Mouse (Mus musculus): ENCODE measurements around the gene Hus1.

Hus1 gene

DNA sequence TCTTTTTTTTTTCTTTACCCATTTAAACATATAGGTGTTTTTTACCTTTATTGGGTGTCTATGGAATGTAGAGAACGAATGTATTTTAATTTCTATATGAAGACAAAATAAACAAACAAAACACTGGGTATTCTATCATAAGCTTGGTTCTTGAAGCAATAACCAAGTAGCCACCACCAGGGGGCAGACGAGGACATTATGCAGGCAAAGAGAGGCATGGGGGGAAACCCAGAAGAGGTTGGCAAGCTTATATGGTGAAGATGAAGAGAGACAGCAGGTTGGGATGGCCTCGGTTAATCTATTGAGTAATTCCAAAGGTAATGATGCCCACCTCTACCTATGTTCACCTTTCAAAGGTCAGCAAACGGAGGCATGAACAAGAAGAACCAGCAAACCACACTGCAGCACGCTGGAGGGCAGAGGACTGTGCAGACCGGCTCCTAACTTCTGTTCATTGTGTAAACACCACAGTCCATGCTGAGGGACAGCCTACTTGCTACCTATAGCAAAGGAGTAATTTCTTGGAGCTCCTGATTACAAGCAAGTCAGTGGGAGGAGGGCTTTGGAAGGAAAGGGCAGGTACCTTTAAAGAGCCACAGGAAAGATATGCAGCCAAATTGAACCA lies 27.6 kb downstream of the Hus1 start:
- DNase-seq (ENCODE audit: low read depth, low spot score): peak; percentile 88

DNA sequence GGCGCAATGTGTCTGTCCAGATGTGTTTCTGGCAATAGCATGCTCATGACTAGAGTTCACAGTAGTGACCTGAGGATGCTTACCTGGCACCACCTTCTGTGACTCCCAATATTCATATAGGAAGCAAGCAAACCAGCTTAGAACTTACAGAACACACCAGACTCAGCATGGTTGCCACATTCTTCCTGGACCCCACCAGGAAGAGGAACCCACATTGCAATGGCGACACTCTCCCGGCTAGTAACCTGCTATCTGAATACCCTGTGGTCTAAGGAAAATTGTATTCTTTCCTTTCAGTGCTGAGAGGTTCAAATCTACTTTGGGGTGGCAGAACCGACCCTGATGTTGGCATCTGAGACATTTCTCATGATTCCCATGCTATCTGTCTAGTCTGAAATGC lies 32.8 kb downstream of the Hus1 start:
- DNase-seq (ENCODE audit: low read depth, low spot score): no peak

DNA sequence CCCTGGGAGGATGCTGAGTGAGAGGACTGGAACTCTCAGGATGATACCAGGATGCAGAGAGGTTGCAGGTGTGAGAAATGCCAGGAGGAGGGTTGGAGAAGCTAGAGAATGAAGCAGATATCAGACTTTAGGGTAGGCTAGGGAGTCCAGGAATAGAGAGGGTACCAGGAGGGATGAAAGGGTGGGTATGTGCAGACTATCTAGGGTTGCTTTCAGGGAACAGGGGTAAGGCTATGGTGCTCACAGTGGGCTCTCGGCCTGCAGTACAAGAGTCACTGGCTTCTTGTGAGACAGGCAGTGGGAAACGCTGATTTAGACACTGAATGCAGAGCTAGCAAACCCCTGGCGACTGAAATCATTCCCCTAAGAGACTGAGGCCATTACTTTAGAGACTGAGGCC lies 37.8 kb downstream of the Hus1 start, which contains the start of gene Pkd1l1:
Gene Pkd1l1, minus strand, starts transcription at position 101 of the 400 bp plus-strand sequence.
- DNase-seq (ENCODE audit: low read depth, low spot score): no peak

DNA sequence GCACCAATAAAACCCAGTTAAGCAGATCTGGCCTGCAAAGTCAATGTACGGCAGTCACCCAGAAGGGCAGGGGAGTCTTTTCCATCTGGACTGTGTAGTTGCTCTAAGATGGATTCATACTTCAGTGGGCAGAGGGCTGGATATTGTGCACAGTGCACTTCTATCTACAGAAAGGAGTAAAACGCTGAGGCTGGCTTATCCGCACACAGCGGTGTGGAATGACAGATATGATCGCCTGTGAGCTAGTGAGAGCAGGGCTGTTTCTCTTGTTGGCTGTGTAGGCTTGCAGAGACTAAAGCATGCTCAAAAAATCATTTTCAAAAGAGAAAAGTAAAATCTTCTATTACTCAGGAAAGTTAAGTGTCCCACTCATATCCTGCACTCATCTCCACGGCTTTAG lies 38.9 kb downstream of the Hus1 start:
- no peak for DNase-seq (ENCODE audit: low read depth, low spot score)

DNA sequence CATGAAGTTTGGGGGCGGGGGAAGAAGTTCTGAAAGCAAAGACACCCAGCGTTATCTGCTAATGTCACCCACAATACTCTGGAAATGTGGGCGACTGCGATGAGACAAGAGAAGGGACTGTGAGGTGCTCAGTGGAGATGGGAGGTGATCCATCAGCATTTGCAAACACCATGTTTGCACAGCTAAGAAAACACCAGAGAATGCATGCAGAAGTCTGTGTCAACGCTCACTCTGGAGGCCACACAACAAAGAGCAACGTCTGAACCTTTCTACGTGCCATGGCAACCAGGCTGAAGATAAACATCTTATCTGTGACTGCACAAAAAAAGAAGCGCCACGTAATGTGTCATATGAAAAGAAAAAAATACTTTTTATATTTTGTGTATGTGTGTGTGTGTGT lies 40.5 kb downstream of the Hus1 start:
- peak; percentile 4 for DNase-seq (ENCODE audit: low read depth, low spot score)

DNA sequence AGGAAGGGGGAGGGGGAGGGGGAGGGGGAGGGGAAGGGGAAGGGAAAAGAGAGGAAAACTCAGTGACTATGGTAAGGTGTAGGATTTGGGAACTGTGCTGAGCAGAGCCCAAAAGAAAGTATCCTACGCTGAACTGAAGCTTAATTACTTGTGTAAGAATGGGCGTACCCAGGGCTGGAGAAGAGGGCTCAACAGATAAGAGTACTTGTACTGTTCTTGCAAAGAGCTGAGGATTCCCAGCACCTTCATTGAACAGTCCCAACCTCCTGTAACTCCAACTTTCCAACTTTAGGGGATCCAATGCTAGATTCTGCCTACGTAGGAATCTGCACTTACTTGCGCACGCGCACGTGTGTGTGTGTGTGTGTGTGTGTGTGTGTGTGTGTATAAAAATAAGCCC lies 42.9 kb downstream of the Hus1 start:
- DNase-seq (ENCODE audit: low read depth, low spot score): no peak

DNA sequence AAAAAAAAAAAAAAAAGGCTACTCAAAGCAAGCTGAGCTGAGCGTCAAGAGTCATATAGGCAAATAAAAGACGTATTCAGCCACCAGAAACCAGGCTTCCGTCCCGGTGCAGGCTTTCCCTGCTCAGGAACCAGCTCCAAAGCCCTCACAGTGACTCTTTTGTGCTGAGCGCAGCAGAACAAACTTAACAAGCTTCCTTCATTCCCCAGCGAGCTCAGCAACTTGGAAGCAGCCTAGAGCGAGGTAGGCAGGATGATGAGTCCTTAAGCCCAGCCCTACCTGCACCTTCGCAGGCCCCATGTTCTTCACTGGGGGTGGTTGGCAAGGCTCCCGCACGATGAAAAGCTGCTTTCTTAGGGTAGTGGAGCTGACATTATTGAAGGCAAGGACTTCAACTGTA lies 52.4 kb downstream of the Hus1 start:
- DNase-seq (ENCODE audit: low read depth, low spot score): peak; percentile 74

DNA sequence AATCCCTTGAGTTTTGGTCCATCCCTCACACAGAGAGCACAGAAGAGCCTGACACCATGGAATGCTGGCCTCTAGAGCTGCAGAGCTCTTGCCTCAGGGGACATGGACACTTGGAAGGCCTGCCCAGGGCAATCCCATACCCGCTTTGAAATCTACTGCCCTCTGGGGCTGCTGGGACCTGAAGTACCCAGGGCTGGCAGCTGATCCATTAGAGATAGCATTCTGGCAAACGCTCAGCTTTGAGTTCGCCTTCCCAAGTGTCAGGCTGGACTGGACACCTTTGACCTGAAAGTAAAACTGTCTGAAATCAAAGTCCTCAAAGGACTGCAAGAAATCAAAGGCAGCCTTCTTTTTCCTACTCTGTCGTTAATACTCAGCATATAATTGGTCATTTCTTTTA lies 52.9 kb downstream of the Hus1 start:
- DNase-seq (ENCODE audit: low read depth, low spot score): peak; percentile 5

DNA sequence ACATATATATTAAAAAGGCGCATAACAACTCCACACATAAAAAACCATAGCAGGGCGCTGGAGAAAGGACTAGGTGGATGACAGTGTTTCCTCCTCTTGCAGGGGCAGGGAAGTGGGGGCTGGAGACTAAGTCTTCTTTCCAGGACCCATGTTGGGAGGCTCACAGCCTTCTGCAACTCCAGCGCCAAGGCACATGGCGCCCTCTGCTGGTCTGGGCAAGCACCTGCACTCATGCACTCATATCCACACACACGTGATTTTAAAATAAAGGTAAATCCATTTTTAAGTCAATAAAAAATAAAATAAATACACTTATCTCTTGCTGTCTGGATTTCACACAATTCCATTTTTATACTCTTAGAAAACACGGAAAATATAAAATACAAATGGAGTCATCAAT lies 54.0 kb downstream of the Hus1 start:
- DNase-seq (ENCODE audit: low read depth, low spot score): no peak

DNA sequence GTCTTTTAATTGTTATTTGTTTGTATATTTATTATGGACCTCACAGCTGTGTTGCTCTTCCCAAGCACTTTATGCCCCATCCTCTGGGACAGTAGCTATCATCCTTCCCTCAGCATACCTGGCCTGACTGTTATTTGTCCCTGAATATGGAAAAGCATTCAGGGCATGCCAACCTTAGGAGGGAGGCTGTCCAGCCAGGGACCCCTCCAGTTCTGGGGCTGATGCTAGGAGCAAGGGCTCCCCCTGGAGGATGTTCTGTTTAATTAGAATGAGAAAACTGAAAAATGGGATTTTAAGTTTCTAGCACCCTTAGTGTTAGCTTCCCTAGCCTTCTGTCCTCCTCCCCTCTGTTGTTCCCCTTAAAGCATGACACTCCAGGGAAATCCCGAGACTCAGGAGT lies 55.3 kb downstream of the Hus1 start:
- peak; percentile 36 for DNase-seq (ENCODE audit: low read depth, low spot score)

DNA sequence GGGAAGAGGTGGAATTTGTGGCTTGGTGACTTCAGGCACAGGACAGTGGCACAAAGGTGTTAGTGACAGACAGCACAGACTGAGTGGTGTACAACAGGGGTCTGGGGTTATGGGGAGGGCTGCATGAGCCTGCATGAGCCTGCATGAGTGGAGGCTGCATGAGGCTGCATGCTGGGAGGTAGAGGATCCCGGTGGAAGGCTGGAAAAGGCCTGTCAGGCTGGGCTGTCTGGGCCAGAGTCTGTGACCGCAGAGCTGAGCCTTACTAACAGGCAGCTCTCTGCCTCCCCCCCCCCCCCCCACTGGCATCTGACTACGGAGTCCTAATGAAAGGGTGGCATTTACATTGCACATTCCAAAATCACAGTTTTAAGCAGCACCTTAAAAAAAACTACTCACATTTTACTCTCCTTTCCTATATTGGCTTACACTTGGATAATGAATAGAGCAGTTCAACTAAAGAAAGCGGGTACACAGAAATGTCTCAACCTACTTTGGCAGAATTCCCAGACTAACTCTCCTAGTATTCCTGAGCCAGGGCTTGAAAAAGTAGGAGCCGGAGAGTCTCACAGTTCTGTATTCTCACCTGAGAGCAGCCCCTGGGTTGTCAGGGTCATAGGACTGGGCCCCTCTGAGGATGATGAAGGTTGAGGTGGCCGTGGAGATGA lies 61.1 kb downstream of the Hus1 start:
- DNase-seq (ENCODE audit: low read depth, low spot score): peak; percentile 57

DNA sequence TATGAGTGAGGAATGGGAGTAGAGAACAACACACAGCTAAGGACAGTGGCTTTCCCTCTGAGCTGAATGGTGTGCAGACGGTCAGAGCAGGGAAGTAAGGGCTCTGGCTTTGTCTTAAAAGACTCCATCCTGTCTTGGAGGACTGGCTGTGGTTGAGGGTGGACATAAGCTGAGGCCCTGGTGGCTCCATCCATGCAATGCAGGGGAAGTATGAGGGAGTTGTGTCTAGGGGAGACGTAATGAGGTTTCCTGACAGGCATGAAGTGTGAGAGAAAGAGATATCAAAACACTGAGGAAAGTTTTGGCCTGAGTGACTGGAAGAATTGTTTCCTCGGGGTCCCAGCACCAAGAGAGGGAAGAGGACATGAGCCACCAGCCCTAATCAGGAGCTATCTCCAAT lies 62.1 kb downstream of the Hus1 start:
- DNase-seq (ENCODE audit: low read depth, low spot score): no peak

DNA sequence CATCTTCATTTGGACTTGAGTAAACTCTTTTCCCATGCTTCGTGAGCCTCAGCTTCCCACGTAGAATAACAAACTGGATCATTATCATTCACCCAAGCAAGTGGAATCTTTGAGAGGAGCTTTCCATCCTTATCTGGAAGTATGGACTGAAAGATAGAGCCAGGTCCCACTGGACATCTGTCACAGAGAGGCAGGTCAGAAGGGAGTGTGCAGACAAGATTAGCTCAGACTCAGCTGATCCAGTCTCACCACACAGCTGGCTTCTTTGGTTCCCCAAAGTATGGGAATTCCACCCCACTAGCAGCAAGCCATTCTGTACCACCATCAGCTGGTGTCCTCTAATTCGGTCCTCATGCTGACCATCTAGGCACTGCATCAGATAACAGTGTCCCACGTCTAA lies 66.9 kb downstream of the Hus1 start:
- no peak for DNase-seq (ENCODE audit: low read depth, low spot score)
